Mouse (Mus musculus) embryo, embryonic 10.5 days (tissue): ENCODE results near the gene Dst.

Source experiments
- DNase-seq: peaks from one replicate; pipeline ENCODE4 v3.0.0-alpha.2; 2015; ENCODE audit warnings: low spot score

The Dst gene

GRCm38 (mm10) chr1:34030330-34031021, 122.5 kb downstream of the Dst start:
- DNase-seq = no peak

DNA sequence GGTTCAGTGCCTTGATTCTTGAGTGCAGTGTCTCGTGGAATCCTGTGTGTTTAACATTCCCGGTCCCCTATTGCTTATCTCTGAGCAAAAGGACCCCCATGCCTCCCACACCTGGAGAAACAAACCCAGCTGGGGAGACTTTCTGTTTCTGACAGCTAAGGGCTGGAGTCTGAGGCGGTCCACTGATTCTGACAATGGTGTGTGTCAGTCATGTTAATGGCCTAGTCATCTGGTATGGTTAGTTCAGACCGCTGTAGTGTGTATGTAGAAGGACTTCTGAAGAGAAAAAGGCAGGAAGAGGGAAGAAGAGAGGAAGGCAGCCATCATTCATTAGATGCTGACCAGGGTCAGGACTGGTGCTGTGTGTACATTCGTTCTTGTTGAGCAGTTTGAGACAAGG, 125.0 kb downstream of the Dst start:
- DNase-seq = no peak

DNA sequence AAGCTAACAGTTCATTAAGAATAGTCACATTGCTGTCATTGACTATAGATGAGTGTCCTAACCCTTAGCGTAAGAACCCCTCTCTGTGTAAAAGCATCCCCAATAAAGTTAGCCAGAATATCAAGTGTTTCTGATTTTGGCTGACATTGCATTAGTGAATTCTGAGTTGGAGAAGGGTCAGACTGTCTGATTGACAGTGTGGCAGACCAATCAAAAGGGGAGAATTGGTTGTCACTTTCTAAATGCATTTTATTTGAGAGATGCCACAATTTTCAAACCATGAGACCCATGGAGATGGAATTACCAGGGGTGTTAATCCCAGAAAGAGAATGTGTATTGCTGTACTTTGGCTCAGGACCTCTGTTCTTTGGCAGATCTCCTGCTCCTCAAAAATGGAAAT, 125.5 kb downstream of the Dst start:
- DNase-seq = no peak

- DNase-seq = no peak
Observed at GRCm38 (mm10) chr1:34033958-34034357, 125.9 kb downstream of the Dst start.

- no peak for DNase-seq
Observed at GRCm38 (mm10) chr1:34036111-34036510, 128.1 kb downstream of the Dst start.

- DNase-seq = no peak
Observed at GRCm38 (mm10) chr1:34038571-34038970, 130.5 kb downstream of the Dst start.

GRCm38 (mm10) chr1:34040049-34040448, 132.0 kb downstream of the Dst start:
- DNase-seq = no peak

DNA sequence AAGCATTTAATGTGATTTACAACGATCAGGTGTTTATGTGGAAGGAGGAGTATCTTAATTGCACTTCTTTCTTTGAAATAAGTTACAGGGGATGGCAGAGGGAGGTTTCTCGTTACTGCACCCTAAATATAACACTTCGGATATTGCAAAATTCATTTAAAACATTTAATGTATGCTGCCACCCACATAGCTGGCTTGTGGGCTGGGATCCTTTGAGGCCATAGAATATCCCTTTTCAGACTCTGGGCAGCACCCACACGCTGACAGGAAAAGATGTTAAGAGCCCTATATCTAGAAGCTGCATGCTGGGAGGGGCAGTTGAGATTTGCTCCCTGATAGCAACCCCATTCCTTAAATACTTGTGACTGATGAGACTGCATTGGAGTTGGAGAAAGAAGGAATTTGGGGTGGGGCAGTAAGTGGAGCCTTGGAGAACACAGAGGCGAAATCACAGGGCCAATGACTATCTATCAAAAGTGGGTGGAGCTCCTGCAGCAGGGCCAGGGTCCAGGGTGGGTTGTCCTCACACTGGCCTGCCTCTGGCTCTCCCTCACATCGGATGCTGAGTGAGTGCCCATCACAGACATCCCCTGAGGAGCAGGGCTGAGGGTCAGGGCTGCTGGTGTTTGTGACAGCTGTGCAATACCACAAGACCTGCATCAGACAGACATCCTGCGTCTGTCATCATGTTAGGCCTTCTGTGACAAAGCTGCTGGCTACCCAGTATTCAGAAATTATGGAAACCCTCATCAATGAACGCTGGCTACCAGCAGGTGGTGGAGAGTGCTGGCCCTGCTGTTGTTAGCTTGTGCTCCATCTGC, 133.1 kb downstream of the Dst start:
- peak; percentile 19 for DNase-seq

DNA sequence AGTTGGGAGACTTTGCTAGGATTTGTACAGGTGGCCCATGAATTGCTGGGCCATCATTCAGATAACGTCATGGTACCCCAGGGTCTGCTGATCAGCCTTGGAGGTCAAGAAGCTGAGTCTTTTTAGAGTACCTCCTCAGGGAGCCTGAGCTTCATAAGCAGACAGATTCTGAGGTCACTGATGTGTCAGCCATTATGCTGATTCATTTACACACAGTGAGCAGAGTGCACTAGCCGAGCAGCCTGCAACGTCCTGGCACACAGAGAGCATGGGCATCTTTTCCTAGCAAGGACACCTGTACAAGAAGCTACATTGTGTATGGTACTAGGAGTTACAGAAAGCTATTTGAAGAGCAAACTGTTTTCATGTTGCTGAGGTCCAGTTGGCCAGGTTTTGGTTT, 134.3 kb downstream of the Dst start:
- DNase-seq = no peak

GRCm38 (mm10) chr1:34043327-34043726, 135.3 kb downstream of the Dst start:
- no peak for DNase-seq

- DNase-seq = no peak
Observed at GRCm38 (mm10) chr1:34043836-34044550, 136.0 kb downstream of the Dst start.

DNA sequence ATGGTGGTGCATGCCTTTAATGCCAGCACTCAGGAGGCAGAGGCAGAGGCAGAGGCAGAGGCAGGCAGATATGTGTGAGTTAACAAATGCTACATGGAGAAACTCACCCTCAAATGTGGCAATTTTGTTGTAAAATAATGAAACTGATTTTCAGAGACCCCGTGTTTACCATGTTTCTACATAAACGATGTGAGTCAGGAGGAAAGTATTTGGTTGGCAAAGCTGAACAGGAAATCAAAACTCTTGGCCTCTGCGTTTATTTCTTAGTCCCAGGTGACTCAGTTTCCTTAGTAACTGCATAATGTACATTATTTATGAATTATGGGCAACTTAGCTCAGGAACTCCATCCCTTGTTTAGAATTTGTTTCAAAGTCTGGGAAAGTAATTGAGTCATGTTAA, 136.7 kb downstream of the Dst start:
- DNase-seq = no peak

DNA sequence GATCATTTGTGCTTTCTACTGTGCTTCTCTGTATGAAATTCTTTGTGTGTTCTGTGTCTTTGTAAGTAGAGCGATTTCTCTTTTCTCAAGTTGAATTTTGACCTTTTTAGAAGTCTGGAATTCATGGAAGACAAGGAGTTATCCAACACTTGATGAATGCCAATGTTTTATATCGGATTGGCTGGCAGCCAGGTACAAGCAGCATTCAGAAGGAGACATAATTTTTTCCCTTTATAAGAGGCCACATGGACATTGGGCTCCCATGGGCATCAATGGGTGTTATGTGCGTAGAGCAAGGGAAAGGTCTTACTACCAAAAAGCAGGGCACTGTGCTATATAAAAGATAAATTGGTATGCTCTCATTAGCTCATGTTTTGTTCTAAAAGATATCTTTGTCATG, 139.3 kb downstream of the Dst start:
- DNase-seq = no peak

DNA sequence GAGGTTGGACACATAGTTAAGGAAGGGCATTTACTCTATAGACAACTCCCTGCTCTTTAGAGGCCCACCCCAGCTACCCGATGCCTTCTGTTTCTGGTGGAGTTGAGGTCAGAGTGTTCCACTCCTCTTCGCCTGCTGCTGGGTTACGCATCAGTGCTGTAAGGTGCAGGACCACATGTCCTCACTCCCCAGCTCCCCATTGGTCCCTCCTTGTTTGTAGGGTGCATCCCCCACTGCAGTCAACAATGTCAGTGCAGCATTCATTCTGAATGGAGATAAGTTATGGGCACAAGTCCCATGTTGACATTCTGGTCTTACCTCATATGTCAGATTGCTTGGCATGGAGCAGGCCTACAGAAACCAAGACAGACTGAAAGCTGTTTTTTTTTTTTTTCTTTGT, 143.2 kb downstream of the Dst start:
- no peak for DNase-seq

DNA sequence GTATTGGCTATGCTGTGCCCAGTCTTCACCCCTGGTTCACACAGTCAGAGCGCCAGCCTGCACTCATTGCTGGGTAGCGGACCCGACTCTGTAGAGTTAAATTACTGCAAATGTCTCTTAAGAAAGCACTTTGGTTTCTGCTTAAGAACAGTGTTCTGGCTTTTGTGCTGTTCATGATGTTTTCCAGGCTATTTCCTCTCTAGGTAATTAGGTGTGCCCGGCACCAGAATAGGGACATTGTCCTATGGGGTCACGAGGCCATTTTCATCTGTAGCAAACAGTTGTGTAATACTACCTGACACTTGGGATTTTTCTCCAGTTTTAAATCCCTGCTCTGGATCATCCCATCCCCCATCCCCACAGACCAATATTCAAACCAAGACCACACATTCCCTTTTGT, 144.4 kb downstream of the Dst start:
- DNase-seq = peak; percentile 41

GRCm38 (mm10) chr1:34054970-34055369, 146.9 kb downstream of the Dst start:
- DNase-seq = no peak

DNA sequence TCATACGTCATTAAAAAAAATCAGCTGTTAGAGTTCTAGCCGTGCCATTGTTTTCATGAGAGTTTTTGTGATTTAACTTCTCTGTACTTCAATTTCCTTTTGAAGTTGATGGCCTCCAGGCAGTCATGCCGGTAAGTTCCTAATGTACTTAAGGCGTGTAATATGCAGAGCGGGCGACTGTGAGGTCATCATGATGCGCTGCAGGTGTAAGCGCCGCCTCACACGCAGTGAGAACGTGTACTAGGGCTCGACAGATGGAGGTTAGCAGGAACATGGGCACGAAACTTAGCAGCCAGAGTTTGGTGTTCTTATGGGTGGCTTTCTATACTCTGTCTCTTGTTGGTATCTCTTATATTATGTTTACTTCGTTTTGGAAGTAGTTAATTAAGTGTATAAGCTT, 148.6 kb downstream of the Dst start:
- no peak for DNase-seq

- no peak for DNase-seq
Observed at GRCm38 (mm10) chr1:34059231-34059630, 151.2 kb downstream of the Dst start.

- DNase-seq = peak; percentile 75
Observed at GRCm38 (mm10) chr1:34060446-34060845, 152.4 kb downstream of the Dst start.

- DNase-seq = peak; percentile 81
Observed at GRCm38 (mm10) chr1:34061078-34061477, 153.1 kb downstream of the Dst start.

GRCm38 (mm10) chr1:34061860-34062259, 153.8 kb downstream of the Dst start:
- DNase-seq = no peak

DNA sequence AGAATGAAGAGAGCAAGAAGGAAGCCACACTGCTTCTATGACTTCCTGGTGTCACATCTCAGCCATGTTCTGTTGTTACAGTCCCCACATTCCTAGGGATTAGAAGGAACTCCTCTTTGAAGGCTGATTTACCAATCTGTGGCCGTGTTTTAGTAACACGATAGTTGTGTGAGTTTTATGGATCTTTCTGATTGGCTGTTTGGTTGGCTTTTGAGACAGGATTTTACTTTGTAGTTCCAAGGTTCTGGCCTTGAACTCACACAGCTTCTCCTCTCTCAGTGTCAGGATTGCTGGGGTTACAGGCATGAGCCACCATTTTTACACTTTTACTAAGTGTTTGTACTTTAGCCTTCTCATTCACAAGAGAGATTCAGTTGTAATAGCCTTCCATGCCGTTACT, 155.9 kb downstream of the Dst start:
- no peak for DNase-seq

- DNase-seq = no peak
Observed at GRCm38 (mm10) chr1:34065551-34066048, 157.6 kb downstream of the Dst start.
